Mouse (Mus musculus) 3134 (cell line): ENCODE measurements around the gene Tulp2.
A peak's percentile ranks its signal among the peaks of the same experiment; 100 is the strongest.

Experiments
- DNase-seq: peaks from one replicate; pipeline ENCODE4 v3.0.0-alpha.2; 2011; ENCODE audit warnings: low spot score; ENCODE audit not compliant: insufficient read length; ENCODE audit errors: extremely low read depth

Tulp2 gene

DNA sequence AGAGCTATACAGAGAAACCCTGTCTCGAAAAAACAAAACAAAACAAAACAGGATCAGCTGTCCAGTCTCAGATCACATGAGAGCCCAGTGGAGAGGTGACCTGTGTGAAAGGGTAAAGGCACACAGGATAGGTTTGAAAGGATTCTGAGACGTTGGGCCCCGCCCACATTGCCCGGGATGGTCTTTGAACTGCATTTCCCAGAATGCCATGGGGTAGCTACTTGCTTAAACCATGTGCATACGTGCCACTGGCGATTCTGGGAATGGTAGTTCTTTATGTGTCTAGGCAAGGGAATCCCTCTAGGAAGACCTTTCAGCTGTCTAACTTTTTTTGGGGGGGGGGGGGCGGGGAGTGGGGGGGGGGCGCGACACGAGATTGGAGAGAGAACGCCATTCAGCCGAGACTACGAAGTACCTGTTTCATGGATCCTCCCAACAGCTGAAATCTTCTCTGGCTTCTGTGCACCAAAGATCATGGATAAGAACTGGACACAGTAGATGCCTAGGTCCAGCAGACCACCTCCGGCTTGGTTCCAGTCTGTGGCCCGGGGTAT lies at the start of gene Tulp2:
Gene Tulp2 (plus strand): TSS at position 504 of the 554 bp plus-strand sequence.
- no peak for DNase-seq

DNA sequence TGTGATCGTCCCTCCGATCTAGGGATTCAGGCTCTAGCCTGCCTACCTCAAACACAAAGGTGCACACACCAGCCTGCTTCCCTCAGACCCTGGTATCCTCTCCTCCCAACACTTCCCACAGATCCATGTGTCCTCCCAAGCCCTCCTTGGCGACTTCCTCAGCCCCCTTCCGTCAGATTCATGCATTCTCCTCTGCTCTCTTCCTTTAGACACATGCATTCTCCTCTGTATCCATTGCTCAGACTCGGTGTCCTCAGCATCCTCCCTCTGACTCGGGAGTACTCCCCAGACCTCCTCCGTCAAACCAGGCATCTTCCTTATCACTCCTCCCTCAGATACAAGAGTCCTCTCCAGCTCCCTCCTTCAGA lies 47.9 kb upstream of the Tulp2 start:
- DNase-seq: no peak

DNA sequence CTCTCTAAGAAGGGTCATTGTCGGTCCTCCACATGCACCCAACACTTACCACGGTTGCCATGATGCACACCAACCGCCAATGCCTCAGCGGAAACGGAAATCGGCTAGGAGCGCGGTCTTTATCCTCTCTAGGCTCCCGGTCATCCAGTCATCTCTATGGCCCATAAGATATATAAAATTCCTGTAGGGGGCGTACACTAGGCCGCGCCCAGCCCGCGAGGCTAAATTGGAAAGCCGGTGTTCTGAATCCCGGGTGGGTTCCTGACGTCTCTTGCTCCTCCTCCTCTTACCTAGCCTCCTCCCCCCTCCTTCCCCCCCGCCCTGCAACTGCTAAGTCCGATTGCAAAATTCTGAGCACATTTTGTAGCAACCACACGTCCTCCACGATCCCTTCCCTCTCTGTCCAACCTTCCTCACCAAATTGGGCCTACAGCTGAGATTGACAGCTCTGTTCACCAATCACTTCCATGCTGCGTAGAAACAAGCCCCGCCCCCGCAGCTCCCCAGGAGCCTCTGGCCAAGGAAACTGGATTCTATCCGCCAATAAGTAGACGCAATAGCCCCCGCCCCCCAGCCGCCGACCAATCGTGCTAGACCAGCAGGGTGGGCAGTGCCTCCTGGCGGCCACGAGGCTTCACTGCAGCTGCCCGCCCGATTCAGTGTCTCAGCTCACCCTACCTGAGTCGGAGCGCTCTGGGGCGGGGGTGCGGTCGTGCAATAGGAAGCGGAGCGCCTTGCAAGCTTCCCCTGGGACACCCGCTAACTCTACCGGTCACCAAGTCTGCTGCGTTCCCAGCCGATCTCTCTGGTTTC lies 47.3 kb upstream of the Tulp2 start, which contains the start of gene Gys1:
Gene Gys1 (plus strand): TSS at position 642 of the 813 bp plus-strand sequence.
- peak; percentile 97 for DNase-seq

DNA sequence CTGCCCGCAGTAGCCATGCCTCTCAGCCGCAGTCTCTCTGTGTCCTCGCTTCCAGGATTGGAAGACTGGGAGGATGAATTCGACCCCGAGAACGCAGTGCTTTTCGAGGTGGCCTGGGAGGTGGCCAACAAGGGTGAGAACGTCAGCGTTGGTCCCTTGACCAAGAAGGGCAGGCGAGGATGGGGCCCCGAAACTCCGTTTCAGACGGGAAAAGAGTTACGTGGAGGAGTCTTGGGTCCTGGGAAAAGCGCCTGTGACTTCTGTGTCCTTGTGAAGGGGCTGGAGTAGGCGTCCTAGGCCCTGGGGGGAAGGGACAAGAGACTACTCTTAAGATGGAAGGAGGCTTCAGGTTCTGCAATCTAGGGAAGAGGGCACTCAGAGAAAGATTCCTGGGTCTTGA lies 46.6 kb upstream of the Tulp2 start:
- no peak for DNase-seq

DNA sequence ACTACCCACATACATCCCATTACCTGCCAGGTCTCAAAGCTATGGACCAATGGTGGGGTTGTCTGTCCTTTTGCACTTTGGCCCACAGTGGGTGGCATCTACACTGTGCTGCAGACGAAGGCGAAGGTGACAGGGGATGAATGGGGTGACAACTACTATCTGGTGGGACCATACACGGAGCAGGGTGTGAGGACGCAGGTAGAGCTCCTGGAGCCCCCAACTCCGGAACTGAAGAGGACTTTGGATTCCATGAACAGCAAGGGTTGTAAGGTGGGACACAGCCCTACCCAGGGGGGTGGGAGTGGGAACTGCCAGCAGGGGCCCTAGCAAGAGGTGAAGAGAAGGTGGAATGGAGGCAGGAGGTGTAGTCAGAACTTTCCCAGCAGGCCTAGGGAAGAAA lies 45.2 kb upstream of the Tulp2 start:
- no peak for DNase-seq

DNA sequence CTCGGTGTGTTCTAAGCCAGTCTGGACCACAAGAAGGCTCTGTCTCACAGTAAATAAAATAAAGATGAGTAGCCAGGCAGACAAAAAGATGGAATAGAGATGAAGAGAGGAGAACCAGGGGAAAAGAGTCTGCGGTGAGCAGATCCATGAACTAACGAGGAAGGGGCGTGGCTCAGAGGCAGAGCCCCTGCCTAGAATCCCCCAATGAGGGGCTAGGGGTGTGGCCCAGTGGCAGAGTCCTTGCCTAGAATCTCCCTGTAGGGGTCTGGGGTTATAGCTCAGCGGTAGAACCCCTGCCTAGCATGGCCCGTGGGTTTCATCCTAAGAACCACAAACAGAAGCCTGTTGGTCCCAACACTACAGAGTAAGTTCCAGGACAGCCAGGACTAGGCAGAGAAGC lies 44.6 kb upstream of the Tulp2 start:
- DNase-seq: no peak

DNA sequence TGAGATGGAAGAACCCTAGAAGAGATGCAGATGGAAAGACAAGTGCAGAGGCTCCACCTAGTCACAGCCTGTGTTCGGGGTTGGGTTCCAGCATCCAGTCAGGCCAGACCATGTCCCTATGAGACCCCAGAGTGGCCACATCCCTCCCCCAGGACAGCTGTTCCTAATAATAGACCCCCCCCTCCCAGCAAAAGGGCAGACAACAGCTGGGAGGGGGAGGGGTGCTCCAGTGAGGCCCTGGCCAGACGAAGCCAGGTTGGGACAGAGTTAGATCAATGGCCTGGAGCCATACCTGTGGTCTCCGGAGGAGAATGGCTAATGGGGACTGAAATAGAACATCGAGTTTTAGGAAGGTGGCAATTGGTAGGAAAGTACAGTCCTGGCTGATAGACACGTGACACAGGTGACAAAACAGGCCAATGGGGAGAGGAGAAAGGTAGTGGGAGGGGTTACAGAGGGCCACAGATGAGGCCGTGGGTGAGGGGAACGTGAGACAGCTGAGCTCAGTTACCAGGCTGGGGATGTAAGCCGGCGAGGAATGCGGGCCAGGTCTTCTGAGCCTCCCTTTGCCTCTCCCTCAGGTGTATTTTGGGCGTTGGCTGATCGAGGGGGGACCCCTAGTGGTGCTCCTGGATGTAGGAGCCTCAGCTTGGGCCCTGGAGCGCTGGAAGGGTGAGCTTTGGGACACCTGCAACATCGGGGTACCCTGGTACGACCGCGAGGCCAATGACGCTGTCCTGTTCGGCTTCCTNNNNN lies 44.0 kb upstream of the Tulp2 start, which contains the start of gene Ruvbl2:
Gene Ruvbl2 (minus strand): TSS at position 576 of the 756 bp plus-strand sequence.
- DNase-seq: no peak

DNA sequence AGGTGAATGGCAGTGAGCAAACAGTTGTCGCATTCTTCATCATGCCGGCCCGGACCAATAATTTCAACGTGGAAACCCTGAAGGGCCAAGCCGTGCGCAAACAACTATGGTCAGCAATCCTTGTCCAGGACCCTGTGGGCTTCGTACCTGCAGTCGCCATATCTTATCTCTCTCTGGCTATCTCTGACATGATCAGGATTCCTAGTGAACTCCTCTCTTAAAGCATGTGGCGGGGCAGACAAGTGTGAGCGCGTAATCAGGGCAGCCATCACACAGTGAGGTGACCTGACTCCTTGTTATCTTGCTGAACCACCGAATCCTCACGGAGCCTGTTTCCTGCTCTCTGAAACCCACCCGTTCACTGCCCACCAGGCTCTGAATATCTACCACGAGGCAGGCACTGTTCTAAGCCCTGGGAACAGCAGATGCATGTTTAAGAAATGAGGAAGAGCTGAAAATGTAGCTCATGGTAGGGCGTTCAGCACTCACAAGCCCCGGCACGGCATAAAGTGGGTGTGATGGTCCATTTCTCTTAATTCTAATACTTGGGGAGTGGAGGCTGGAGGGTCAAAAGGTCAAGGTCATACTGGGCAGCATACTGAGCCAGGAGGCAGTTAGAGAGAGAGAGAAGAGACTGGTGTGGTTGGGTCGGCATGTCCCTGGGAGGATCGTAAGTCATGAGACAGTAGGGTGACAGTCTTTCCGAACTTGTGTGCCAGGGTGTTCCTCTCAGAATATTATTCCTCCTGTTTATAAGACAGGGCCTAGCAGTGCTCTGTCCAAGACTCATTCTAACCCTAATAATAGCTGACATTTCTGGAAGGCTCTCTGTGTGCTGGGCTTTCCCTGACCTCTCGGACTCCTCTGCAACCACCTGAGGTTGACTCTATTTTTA lies 37.9 kb upstream of the Tulp2 start:
- no peak for DNase-seq

DNA sequence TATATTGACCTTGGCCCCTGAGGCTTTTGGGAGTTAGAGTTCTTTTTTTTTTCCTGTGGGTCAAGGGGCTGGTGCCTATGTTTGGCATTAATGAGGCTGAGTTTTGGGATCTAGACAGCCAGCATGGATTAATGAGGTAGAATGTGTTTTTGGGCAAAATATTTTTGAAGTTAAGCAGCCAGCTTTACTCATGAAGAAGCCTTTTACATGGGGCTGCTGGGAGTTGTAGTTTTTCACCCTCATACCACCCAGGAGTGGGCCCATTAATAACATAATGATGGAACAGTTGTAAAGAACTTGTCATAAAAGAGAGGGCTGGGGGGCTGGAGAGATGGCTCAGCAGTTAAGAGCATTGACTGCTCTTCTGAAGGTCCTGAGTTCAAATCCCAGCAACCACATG lies 35.1 kb upstream of the Tulp2 start:
- no peak for DNase-seq

DNA sequence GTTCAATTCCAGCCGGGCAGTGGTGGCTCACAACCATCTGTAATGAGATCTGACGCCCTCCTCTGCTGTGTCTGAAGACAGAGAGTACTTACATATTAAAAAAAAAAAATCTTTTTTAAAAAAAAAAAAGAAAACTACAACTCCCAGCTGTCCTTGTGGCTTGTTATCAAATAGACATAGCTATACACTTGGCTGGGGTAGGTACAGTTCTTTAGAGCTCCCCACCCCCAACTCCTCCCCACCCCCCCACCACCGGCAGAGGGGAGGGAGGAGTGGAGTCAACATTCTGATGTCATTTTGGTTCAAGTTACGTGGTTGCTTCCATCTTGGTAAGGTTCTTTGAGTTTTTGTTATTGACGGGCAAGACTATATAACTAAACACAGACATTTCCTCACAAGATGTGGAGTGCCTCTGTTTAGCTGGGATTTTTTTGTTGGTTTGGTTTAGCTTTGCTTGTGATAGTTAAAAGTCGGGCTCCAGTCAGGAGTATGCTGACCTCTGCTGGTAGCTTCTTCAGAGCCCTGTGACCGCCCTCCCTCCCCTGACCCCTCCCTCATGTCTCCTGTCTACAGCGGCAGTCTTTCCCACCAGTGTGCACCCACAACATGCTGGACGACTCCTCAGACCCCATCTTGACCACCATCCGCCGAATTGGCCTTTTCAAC lies 34.2 kb upstream of the Tulp2 start:
- no peak for DNase-seq

DNA sequence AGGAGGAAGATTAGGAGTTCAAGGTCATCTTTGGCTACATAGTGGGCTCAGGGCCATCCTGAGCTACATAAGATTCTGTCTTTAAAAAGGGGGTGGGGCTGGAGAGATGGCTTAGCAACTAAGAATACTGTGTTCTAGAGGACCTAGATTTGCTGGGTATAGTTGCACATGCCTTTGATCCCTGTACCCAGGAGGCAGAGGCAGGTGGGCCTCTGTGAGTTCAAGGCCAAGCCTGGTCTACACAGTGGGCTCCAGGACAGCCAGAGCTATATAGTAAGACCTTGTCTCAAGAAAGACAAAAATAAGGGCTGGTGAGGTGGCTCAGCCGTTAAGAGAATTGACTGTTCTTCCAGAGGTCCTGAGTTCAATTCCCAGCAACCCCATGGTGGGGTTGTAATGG lies 31.7 kb upstream of the Tulp2 start:
- no peak for DNase-seq

DNA sequence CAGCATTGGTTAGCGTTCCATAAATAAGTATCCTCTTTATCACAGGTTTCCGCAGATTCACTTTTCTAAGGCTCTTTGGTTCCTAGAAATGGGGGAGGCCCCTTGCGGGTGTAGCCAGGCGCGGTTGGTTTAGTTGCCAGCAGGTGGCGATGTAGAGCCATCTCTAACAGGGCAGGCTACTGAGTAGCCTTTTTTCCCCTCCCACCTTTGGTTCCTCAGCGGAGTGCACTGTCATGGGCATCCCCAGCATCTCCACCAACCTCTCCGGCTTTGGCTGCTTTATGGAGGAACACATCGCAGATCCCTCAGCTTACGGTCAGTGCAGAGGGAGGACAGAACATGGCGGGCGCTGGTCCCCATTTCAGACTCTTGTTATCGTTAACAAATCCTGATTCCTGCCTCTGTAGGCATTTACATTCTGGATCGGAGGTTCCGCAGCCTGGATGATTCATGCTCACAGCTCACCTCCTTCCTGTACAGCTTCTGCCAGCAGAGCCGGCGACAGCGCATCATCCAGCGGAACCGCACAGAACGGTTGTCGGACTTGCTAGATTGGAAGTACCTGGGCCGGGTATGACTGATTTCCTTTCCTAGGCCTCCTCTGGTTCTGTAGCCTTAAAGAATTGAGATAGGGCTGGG lies 30.2 kb upstream of the Tulp2 start:
- DNase-seq: peak; percentile 47

DNA sequence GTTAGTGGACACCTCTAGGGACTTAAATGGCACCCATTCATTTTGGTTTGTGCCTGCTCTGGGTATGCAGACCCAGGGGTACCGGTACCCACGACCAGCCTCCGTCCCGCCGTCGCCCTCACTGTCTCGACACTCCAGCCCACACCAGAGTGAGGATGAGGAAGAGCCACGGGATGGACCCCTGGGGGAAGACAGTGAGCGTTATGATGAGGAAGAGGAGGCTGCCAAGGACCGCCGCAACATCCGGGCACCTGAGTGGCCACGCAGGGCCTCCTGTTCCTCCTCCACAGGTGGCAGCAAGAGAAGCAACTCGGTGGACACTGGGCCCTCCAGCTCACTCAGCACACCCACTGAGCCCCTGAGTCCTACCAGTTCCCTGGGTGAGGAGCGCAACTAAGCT lies 26.7 kb upstream of the Tulp2 start:
- DNase-seq: no peak

DNA sequence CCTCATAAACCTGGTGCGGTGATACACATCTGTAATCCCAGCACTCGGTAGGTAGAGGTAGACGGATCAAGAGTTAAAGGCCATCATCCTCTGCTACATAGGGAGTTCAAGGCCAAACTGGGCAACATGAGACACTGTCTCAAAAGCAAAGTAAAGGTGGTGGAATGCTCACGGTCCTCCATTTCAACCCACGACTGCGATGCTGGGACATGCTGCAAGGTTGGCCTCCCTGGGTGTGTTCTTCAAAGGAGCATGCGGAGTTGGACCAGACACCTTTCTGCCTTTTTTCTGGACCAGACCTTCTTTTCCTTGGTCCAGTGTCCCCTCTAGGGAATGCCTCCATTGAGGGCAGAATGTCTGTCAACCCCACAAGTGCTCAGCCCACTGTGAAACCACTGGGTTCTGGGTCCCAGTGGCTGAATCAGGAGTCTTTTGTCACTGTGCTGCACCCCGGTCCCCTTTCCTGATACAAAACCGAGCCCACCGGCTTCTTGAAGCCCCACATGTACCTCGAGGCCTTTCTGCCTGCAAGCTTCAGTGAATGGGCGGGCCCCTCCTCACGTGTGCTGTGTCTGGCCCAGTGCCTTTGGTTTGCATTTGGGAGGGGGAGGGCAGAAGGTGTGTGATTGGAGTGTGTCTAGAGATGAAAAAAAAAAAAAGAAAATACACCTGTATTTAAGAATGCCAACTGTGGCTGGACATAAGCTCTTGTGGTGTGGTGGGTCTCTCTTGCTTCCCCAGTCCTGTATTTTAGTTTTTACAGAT lies 25.6 kb upstream of the Tulp2 start:
- peak; percentile 71 for DNase-seq

DNA sequence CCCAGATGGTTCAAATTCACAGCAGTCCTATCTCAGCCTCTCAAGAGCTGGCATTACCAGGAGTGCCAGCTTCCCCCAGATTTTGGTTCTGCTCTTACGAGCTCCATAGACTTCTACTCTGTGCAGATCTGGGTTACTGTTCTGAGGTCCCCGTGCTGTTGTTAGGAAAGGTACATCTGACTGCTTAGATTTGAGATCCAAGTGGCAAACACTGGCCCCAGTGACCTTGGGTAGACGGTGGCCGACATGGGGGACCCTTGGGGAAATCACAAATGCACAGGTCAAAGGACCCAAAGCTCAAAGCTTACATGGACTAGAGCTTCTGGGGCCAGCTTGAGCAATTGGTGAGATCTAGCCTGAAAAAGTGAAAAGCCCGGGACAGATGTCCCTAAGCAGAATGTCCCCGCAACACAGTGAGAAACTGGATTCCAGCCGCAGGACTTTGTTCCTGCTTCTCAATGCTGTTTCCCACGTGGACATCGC lies 24.9 kb upstream of the Tulp2 start:
- DNase-seq: peak; percentile 71

DNA sequence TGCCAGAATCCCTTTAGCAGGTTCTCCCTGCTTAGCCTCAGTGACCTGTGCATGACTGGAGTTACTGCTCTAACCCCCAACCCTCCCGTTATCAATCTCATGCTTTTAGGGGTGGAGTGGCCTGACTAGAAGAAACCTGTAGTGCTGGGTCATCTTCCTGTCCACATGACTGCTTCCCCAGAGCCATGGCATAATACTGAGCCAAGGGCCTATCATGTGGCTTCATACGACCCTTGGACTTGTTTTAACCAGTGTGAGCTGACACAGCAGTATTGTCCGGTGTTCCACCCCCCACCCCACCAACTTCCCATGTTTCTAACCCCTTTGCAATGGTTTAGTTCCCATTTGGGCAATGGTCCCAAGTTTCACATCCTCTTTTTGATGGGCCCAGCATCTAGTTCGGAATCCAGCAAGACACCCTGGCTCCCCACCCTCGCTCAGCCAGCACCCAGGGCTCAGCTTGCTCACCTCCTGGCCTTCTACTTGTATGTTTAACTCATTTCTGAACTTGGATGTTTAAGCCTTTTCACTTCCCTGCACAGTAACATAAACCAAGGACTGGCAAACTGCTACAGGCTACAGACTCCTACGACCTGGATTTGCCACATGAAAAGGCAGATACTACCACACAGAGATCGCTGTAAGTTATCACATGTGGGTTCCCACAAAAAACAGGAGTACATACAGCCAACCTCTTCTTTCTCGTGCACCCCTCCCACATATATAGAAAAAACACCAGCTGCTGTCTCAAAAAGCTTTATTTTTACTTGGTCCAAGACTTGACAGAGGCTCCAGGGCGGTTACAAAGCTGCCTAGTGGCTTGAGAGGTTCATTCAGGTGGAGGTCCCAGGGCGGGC lies 24.2 kb upstream of the Tulp2 start:
- peak; percentile 70 for DNase-seq

DNA sequence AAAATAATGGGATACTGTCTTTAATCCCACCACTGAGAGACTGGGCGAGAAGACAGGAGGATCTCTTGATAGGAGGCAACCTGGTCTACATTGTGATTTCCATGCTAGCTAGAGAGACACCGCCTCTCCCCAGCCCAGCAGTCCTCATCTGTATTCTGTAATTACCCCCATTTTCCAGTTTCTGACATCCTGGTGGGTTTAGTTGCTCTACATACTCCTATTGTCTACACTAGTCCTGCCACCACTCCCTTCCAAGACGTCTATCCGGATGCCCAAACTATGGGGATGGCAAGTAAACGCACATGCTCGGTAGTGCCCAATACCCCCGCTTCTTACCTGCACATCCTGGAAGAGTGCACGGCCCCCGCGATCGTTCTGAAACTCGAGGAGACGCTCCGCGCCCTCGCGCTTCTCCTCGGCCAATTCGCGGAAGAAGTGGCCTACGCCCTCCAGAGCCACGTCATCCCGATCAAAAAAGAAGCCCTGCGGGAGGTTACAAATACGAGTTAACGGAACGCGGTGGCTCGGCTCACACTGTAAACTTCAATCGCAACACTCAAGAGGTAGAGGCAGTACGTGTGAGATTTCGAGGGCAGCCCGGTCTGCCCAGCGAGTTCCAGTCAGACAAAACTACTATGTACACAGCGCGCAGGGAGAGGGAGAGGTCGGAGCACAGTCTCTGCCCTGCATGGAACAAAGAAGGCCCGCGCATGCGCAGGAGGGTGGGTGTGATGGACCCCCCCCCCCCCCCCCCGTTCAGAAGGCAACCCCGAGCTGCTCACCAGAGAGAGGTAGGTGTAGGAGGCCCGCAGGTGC lies 22.7 kb upstream of the Tulp2 start:
- peak; percentile 78 for DNase-seq
